Mouse (Mus musculus): ENCODE data around the gene Ctnnd2. TPM values are rescaled to one million over a fixed set of nuclear protein-coding genes. Genes with fewer than 3 reads are reported as not detected.

Ctnnd2 gene
- polyA plus RNA-seq, 1 experiment, result 4.6 TPM

DNA sequence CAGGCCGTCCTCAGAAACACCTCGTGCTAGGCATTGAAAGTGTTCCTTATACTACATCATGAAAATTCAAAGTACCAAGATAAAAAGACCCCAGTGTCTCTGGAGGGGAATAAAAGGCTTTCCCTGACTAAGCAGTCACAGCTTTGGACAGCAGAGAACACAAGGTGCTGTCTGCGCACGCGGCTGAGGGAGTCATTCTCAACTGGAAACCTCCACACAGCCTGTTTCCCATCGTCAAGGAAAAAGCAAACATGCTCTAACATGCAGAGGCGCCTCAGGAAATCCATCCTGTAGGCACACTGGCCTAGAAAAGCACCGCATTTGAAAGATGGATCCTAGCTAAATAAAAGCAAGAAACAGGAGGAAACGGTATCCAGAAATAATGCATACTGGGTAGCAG, 483.0 kb downstream of the Ctnnd2 start:
- WGBS, result 93% methylated on average over 9 of the region's 9 CpGs
- no peak for TF ChIP-seq CTCF (IDR thresholded peaks at IDR 0.05; ENCODE audit: borderline replicate concordance, control insufficient read depth, extremely low read depth, insufficient read depth, low read length, poor library complexity)
- no peak for TF ChIP-seq POLR2A (IDR thresholded peaks at IDR 0.05; ENCODE audit: control insufficient read depth, extremely low read depth, insufficient read depth, low read length, poor library complexity)

DNA sequence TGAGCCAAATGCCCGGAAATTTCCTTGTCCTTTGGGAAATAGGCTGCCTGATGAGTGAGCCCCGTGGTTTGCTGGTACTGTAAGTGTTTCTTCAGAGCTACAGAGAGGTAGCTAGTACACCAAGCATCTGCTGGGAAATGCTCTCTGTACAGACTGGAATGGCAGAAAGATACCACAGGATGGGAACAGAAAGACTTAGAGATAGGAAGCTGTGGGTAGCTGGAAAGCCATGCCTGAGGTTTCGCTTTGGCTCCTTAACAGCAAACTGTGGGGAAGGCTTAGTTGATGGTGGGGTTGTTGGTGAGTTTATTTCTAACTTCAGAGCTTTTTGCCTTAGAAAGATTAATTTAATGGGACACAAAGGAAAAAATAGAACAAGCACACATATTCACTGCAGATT, 485.2 kb downstream of the Ctnnd2 start:
- WGBS, result 59% methylated on average over 3 of the region's 3 CpGs
- no peak overlapping the region for H3K27ac ChIP-seq (ENCODE audit: control insufficient read depth, insufficient read depth, low read length)
- no peak for TF ChIP-seq POLR2A (IDR thresholded peaks at IDR 0.05; ENCODE audit: control insufficient read depth, extremely low read depth, insufficient read depth, low read length, poor library complexity)
- TF ChIP-seq CTCF (IDR thresholded peaks at IDR 0.05; ENCODE audit: borderline replicate concordance, control insufficient read depth, extremely low read depth, insufficient read depth, low read length, poor library complexity), result no peak
- peaks cover 4% of the 10 kb centered on the region; the same call in 1 of the 2 replicates for H3K4me1 ChIP-seq (replicated peaks; ENCODE audit: control insufficient read depth, insufficient read depth, low read length)
- DNase-seq, result no peak
- H3K4me3 ChIP-seq (ENCODE audit: control insufficient read depth, insufficient read depth, low read length), result no peak overlapping the region
- H3K27me3 ChIP-seq (ENCODE audit: control insufficient read depth, insufficient read depth, low read length), result no peaks in the 10 kb centered on the region
- no peaks in the 10 kb centered on the region for H3K36me3 ChIP-seq (ENCODE audit: control insufficient read depth, insufficient read depth, low read length)

More for the DNA sequence above, 483.0 kb downstream of the Ctnnd2 start:
- H3K27me3 ChIP-seq (ENCODE audit: control insufficient read depth, insufficient read depth, low read length), result no peaks in the 10 kb centered on the region
- no peaks in the 10 kb centered on the region for H3K36me3 ChIP-seq (ENCODE audit: control insufficient read depth, insufficient read depth, low read length)
- no peak overlapping the region for H3K4me3 ChIP-seq (ENCODE audit: control insufficient read depth, insufficient read depth, low read length)
- no peak for DNase-seq
- H3K27ac ChIP-seq (ENCODE audit: control insufficient read depth, insufficient read depth, low read length), result no peak overlapping the region
- H3K4me1 ChIP-seq (replicated peaks; ENCODE audit: control insufficient read depth, insufficient read depth, low read length), result no peaks in the 10 kb centered on the region

GRCm38 (mm10) chr15:30660539-30661149, 488.3 kb downstream of the Ctnnd2 start:
- H3K36me3 ChIP-seq (ENCODE audit: control insufficient read depth, insufficient read depth, low read length), result no peaks in the 10 kb centered on the region
- H3K27me3 ChIP-seq (ENCODE audit: control insufficient read depth, insufficient read depth, low read length), result no peaks in the 10 kb centered on the region
- peaks cover 4% of the 10 kb centered on the region; the same call in 1 of the 2 replicates for H3K4me1 ChIP-seq (replicated peaks; ENCODE audit: control insufficient read depth, insufficient read depth, low read length)
- no peak overlapping the region for H3K4me3 ChIP-seq (ENCODE audit: control insufficient read depth, insufficient read depth, low read length)
- 31% methylated on average over 8 of the region's 8 CpGs for WGBS
- no peak overlapping the region for H3K27ac ChIP-seq (ENCODE audit: control insufficient read depth, insufficient read depth, low read length)
- no peak for DNase-seq
- TF ChIP-seq CTCF (IDR thresholded peaks at IDR 0.05; ENCODE audit: borderline replicate concordance, control insufficient read depth, extremely low read depth, insufficient read depth, low read length, poor library complexity) (no peak), POLR2A (IDR thresholded peaks at IDR 0.05; ENCODE audit: control insufficient read depth, extremely low read depth, insufficient read depth, low read length, poor library complexity) (no peak)

DNA sequence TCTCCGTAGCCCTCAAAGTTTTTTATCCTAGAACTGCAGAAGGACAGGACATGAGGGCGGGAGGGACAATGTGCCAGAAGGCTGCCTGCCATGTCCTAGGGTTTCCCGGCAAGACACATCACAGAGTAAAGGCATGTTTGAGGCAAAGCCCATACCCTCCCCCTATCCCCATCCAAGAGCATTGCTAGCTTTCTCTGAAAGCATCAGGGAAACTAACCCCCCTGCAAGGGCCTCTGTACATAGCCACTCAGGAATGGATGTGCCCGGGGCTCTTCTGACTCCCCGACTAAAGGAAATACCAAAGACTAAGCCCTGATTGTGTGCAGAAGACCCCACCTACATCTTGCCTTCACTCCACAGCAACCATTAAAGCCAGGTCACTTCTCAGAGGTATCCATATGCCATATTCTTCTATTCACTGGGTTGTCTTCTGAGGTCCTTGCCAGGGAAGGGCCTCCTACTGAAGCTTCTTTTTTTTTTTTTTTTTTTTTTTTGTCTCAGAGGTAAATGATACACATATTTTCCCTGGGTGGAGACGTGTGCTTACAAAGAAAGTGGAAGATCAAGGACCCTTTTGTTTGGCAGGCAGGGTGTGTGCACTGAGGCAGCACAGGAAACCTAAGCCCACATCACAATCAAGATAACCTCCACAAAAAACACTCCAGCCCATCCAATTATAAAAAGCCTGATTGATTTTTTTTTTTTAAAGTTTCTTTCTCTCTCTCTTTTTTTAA, 489.5 kb downstream of the Ctnnd2 start:
- Histone ChIP-seq H3K4me3 (ENCODE audit: control insufficient read depth, insufficient read depth, low read length) (no peak overlapping the region), H3K36me3 (ENCODE audit: control insufficient read depth, insufficient read depth, low read length) (no peaks in the 10 kb centered on the region), H3K4me1 (replicated peaks; ENCODE audit: control insufficient read depth, insufficient read depth, low read length) (peaks cover 4% of the 10 kb centered on the region; the same call in 1 of the 2 replicates), H3K27ac (ENCODE audit: control insufficient read depth, insufficient read depth, low read length) (no peak overlapping the region), H3K27me3 (ENCODE audit: control insufficient read depth, insufficient read depth, low read length) (no peaks in the 10 kb centered on the region)
- TF ChIP-seq POLR2A (IDR thresholded peaks at IDR 0.05; ENCODE audit: control insufficient read depth, extremely low read depth, insufficient read depth, low read length, poor library complexity) (no peak), CTCF (IDR thresholded peaks at IDR 0.05; ENCODE audit: borderline replicate concordance, control insufficient read depth, extremely low read depth, insufficient read depth, low read length, poor library complexity) (no peak)
- DNase-seq, result no peak
- 72% methylated on average over 6 of the region's 6 CpGs for WGBS

- DNase-seq, result no peak
- Histone ChIP-seq H3K4me1 (replicated peaks; ENCODE audit: control insufficient read depth, insufficient read depth, low read length) (no peaks in the 10 kb centered on the region), H3K27ac (ENCODE audit: control insufficient read depth, insufficient read depth, low read length) (no peak overlapping the region), H3K27me3 (ENCODE audit: control insufficient read depth, insufficient read depth, low read length) (no peaks in the 10 kb centered on the region), H3K4me3 (ENCODE audit: control insufficient read depth, insufficient read depth, low read length) (no peak overlapping the region), H3K36me3 (ENCODE audit: control insufficient read depth, insufficient read depth, low read length) (no peaks in the 10 kb centered on the region)
- TF ChIP-seq POLR2A (IDR thresholded peaks at IDR 0.05; ENCODE audit: control insufficient read depth, extremely low read depth, insufficient read depth, low read length, poor library complexity) (no peak), CTCF (IDR thresholded peaks at IDR 0.05; ENCODE audit: borderline replicate concordance, control insufficient read depth, extremely low read depth, insufficient read depth, low read length, poor library complexity) (no peak)
- 90% methylated on average over 7 of the region's 7 CpGs for WGBS
These were observed 495.6 kb downstream of the Ctnnd2 start for GRCm38 (mm10) chr15:30667819-30668587.

DNA sequence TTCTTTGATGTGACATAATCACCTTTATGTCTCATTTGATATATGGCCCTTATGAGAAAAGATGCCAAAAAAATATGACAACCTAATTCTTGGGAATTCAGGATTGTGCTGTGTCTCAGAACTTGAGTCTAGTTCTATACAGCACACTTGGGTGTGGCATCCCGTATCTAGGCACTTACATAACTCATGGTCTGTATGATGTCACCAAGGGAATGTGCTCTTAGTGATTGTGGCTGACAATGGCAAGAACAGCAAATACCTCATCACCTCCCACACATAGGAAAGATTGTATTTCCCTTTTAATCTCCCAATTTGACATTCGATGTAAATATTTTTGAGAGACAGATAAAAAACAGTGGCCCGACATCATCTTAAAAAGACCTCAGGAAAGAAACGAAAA, 509.5 kb downstream of the Ctnnd2 start:
- H3K27me3 ChIP-seq (ENCODE audit: control insufficient read depth, insufficient read depth, low read length), result no peaks in the 10 kb centered on the region
- TF ChIP-seq CTCF (IDR thresholded peaks at IDR 0.05; ENCODE audit: borderline replicate concordance, control insufficient read depth, extremely low read depth, insufficient read depth, low read length, poor library complexity) (no peak), POLR2A (IDR thresholded peaks at IDR 0.05; ENCODE audit: control insufficient read depth, extremely low read depth, insufficient read depth, low read length, poor library complexity) (no peak)
- WGBS, result 88% methylated on average over 4 of the region's 4 CpGs
- no peaks in the 10 kb centered on the region for H3K36me3 ChIP-seq (ENCODE audit: control insufficient read depth, insufficient read depth, low read length)
- H3K4me3 ChIP-seq (ENCODE audit: control insufficient read depth, insufficient read depth, low read length), result no peak overlapping the region
- no peak for DNase-seq
- H3K27ac ChIP-seq (ENCODE audit: control insufficient read depth, insufficient read depth, low read length), result no peak overlapping the region
- 0 out of 2 replicates have a peak, but pooled peaks cover 2% of the 10 kb centered on the region for H3K4me1 ChIP-seq (replicated peaks; ENCODE audit: control insufficient read depth, insufficient read depth, low read length)
